Mouse (Mus musculus) lung, embryonic 14.5 days (tissue): Measurements from ENCODE around the gene Hist1h2bq. TPM values are rescaled to one million over a fixed set of nuclear protein-coding genes. Genes with fewer than 3 reads are reported as not detected.
"Not testable (repeated sequence)": the region's sequence is repeated elsewhere in the genome, so short reads cannot be mapped to it uniquely, and the experiment has no call there.

Experiments used
- ATAC-seq: fragments of 200-750 bp; cut with Nextera tagmentation; 2 replicates; pipeline ENCODE4 v1.8.0; 2017; ENCODE audit warnings: mild to moderate bottlenecking, moderate TSS enrichment, moderate library complexity; ENCODE audit not compliant: insufficient read depth
- DNase-seq: peaks from one replicate; pipeline ENCODE4 v3.0.0-alpha.2; 2015
- H3K27ac ChIP-seq: fragments of 300-500 bp; sonication (generic); 2 replicates; pipeline ENCODE4 v1.5.1; 2014; ENCODE audit warnings: low read depth, mild to moderate bottlenecking, moderate library complexity
- H3K27me3 ChIP-seq: fragments of 300-500 bp; sonication (generic); 2 replicates; pipeline ENCODE4 v1.6.1; 2014; ENCODE audit warnings: low read length, control low read depth; ENCODE audit not compliant: insufficient read depth
- H3K36me3 ChIP-seq: fragments of 300-500 bp; sonication (generic); 2 replicates; pipeline ENCODE4 v1.6.1; 2014; ENCODE audit warnings: control low read depth; ENCODE audit not compliant: insufficient read depth
- H3K4me1 ChIP-seq: fragments of 300-500 bp; sonication (generic); 2 replicates; pipeline ENCODE4 v1.6.1; 2014; ENCODE audit warnings: antibody characterized with exemption, control low read depth; ENCODE audit not compliant: insufficient read depth
- H3K4me2 ChIP-seq: fragments of 300-500 bp; sonication (generic); 2 replicates; pipeline ENCODE4 v1.6.1; 2014; ENCODE audit warnings: mild to moderate bottlenecking
- H3K4me3 ChIP-seq: fragments of 300-500 bp; sonication (generic); 2 replicates; pipeline ENCODE4 v1.5.1; 2014; ENCODE audit warnings: low read depth, low read length
- H3K9ac ChIP-seq: fragments of 300-500 bp; sonication (generic); 2 replicates; pipeline ENCODE4 v1.6.1; 2014
- H3K9me3 ChIP-seq: fragments of 300-500 bp; sonication (generic); 2 replicates; pipeline ENCODE4 v1.6.1; 2016; ENCODE audit warnings: low read depth, low read length, control low read depth
- CTCF ChIP-seq: IDR thresholded peaks from 2 replicates; pipeline ENCODE4 v1.5.1; 2016; ENCODE audit warnings: antibody characterized with exemption, low read depth
- WGBS: fragments of 180-500 bp; shearing (Covaris S2); extraction: QIAGEN DNeasy Blood & Tissue Kit; methylation state at CpG from one replicate; pipeline ENCODE4 v1.1.7; 2014; 5-methylcytosine and 5-hydroxymethylcytosine counted together
- polyA plus RNA-seq: library from polyadenylated mRNA; unstranded; fragments of >200 nt; fragmentation: Nextera tagmentation; extraction: Ambion mirVana; gene quantifications from 2 replicates; pipeline ENCODE4 v1.2.1, GENCODE M21; 2014

Hist1h2bq gene
- polyA plus RNA-seq, 1 experiment from 2014 or later: 24.4 TPM

DNA sequence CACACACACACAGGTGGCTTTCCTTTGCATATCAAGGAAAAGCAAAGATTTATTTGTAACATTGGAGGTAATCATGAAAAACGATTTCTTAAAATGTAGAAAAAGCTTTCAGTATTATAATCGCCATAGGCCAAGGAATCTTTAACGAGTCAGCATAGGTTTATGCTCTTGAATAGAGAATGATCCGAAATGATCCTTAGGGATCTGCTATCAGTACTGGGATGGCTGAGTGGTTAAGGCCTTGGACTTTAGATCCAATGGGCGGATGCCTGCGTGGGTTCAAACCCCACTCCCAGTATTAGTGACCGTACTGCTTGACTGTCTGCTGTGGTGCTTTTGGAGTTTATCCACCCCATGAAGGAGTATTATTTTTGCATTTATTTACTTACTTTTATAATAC lies 14.4 kb downstream of the Hist1h2bq start:
- WGBS: 88% methylated on average over 7 of the region's 7 CpGs
- Histone ChIP-seq H3K4me2 (no peak overlapping the region), H3K27ac (no peak overlapping the region), H3K9ac (no peak overlapping the region), H3K4me3 (no peak overlapping the region), H3K36me3 (no peaks in the 10 kb centered on the region), H3K27me3 (no peaks in the 10 kb centered on the region), H3K9me3 (no peaks in the 10 kb centered on the region), H3K4me1 (no peaks in the 10 kb centered on the region)
- DNase-seq: no peak
- no peak for ATAC-seq
- no peak for TF ChIP-seq CTCF

DNA sequence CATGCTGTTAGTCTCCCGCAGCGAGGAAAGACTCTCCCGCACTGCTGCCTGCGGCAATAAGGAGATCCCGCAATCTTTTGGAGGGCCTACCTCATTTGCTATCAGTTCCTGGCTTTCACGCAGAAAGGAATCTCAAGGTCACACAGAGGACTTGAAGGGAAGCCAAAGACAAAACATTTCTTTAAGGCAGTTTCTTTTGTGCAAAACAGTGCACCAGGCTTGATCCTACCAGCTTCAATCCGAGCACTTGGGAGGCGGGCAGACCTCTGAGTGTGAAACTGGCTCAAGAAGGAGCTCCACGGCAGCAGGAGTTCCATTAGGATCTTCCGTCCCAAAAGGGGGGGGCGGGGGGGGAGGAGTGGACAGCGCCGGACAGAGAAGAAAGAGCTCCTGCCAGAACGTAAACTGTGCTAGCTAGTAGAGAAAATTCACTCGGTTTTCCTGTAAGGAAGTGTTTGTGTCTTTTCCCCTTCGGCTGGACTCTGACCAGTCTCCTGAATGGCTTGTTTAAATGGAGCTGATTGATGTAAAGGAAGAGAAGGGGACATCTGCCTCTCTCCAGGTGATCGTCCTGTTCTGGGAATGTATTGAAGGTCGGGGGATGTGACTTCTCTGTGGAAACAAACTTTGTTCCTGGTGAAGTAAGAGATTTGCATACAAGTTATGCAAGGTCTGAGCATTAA lies 19.3 kb downstream of the Hist1h2bq start:
- Histone ChIP-seq H3K27ac (peak overlapping the region; percentile 78), H3K4me3 (peak overlapping the region; percentile 20)

DNA sequence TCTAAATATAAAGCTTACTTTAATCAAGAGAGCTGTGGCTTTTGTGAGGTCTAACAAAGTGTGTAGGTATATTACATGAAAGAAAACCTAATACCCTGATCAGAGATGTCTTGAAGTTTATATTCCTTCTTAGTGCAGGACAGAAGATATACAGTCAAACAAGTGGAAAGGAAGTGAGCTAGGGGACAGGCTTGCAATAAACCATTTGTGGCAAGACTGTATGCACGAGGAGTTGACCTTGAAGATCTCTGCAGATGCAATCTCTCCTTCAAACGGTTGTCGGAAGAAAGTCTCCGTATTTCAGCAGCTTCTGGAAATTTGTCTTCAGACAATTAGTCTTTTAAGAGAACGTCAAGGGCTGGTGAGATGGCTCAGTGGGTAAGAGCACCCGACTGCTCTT lies 20.1 kb downstream of the Hist1h2bq start:
- Histone ChIP-seq H3K27me3 (no peaks in the 10 kb centered on the region), H3K27ac (0 out of 2 replicates have a peak overlapping the region, but pooled peaks have one; percentile 16), H3K9me3 (no peaks in the 10 kb centered on the region), H3K4me3 (no peak overlapping the region), H3K4me2 (no peak overlapping the region), H3K4me1 (peaks cover 13% of the 10 kb centered on the region; the same call in 1 of the 2 replicates), H3K9ac (no peak overlapping the region), H3K36me3 (no peaks in the 10 kb centered on the region)
- no peak for TF ChIP-seq CTCF
- DNase-seq: no peak
- 54% methylated on average over 6 of the region's 6 CpGs for WGBS
- no peak for ATAC-seq

More for the DNA sequence above, 19.3 kb downstream of the Hist1h2bq start:
- Histone ChIP-seq H3K36me3 (no peaks in the 10 kb centered on the region), H3K27me3 (no peaks in the 10 kb centered on the region), H3K9ac (peak overlapping the region; percentile 24), H3K4me1 (peaks cover 11% of the 10 kb centered on the region; the same call in 1 of the 2 replicates), H3K4me2 (peak overlapping the region; percentile 52), H3K9me3 (no peaks in the 10 kb centered on the region)
- no peak for ATAC-seq
- 9% methylated on average over 18 of the region's 18 CpGs for WGBS
- no peak for TF ChIP-seq CTCF
- DNase-seq: peak; percentile 66

DNA sequence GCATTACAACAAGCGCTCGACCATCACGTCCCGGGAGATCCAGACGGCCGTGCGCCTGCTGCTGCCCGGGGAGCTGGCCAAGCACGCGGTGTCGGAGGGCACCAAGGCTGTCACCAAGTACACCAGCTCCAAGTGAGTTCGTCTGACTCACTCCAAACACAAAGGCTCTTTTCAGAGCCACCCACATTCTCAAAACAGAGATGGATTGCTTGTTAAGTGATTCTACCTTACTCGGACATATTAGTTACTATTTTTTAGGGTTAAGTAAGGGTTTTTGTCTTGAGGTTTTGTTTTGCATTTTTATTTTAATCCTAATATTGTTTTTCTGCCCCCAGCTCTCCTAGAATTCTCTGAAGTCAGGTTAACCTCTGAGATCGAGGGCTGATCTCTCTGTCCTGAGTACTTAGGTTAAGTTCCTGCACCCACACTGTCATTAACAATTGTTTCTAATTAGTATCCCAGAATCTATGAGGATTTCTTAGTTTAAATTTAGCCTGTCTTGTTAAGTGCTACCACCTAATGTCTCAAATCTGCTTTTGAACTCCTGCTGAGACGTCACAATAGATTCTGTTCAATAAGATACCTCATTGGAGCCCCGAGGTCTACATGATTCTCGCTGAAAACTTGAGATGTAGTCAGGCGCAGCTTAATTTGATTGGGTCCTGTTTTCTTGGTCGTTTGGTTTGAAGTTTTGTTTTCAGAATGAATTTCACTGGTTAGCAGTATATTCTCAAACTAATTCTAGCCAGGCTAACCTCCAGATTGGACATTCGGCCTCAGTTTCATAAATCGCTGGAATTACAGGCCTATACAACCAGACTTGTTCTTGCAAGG lies 22.0 kb downstream of the Hist1h2bq start:
- peak overlapping the region; percentile 24 for H3K4me3 ChIP-seq
- H3K27ac ChIP-seq: peak overlapping the region; percentile 90
- peak overlapping the region; percentile 57 for H3K4me2 ChIP-seq
- peak overlapping the region; percentile 58 for H3K9ac ChIP-seq
- no peaks in the 10 kb centered on the region for H3K36me3 ChIP-seq
- DNase-seq: peak; percentile 56
- no peaks in the 10 kb centered on the region for H3K9me3 ChIP-seq
- peak; percentile 19; the same call in 1 of the 2 replicates for ATAC-seq
- TF ChIP-seq CTCF: no peak
- H3K27me3 ChIP-seq: no peaks in the 10 kb centered on the region
- H3K4me1 ChIP-seq: peaks cover 17% of the 10 kb centered on the region; the same call in 1 of the 2 replicates
- WGBS: 19% methylated on average over 13 of the region's 21 CpGs

DNA sequence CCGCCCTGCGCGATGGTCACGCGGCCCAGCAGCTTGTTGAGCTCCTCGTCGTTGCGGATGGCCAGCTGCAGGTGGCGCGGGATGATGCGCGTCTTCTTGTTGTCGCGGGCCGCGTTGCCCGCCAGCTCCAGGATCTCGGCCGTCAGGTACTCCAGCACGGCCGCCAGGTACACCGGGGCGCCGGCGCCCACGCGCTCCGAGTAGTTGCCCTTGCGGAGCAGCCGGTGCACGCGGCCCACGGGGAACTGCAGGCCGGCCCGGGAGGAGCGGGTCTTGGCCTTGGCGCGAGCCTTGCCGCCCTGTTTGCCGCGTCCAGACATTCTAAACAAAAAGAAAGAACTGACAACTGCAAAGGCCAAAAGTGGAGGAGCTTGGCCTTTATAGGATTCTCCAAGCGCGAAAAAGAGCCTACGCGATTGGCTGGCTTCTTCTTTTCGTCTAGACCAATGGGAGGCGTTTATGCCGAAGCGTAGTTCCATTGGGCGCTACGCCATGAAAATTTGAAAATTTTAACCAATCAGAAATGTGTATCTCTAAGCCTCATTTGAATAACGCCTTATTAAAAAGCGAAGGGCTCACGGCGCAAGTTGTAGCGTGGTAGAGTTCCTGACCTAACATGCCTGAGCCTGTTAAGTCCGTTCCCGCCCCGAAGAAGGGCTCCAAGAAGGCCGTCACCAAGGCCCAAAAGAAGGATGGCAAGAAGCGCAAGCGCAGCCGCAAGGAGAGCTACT lies 22.9 kb downstream of the Hist1h2bq start, which contains the start of the genes Hist1h2an and Hist1h2bp:
Gene Hist1h2an (minus strand): TSS at position 320 of the 731 bp plus-strand sequence.
Gene Hist1h2bp (plus strand): TSS at position 563 of the 731 bp plus-strand sequence.
- H3K27ac ChIP-seq: peak within 1 kb of the TSS; percentile 100
- H3K27me3 ChIP-seq, H3K9me3 ChIP-seq, H3K36me3 ChIP-seq: not testable (repeated sequence)
- H3K4me1 ChIP-seq: peaks cover 17% of the 10 kb centered on the region; the same call in 1 of the 2 replicates
- ATAC-seq: peak; percentile 92
- H3K4me3 ChIP-seq: peak within 1 kb of the TSS; percentile 34
- H3K9ac ChIP-seq: peak within 1 kb of the TSS; percentile 61
- peak within 1 kb of the TSS; percentile 64 for H3K4me2 ChIP-seq
- WGBS: under 1% methylated on average over 35 of the region's 63 CpGs
- peak; percentile 100 for DNase-seq

DNA sequence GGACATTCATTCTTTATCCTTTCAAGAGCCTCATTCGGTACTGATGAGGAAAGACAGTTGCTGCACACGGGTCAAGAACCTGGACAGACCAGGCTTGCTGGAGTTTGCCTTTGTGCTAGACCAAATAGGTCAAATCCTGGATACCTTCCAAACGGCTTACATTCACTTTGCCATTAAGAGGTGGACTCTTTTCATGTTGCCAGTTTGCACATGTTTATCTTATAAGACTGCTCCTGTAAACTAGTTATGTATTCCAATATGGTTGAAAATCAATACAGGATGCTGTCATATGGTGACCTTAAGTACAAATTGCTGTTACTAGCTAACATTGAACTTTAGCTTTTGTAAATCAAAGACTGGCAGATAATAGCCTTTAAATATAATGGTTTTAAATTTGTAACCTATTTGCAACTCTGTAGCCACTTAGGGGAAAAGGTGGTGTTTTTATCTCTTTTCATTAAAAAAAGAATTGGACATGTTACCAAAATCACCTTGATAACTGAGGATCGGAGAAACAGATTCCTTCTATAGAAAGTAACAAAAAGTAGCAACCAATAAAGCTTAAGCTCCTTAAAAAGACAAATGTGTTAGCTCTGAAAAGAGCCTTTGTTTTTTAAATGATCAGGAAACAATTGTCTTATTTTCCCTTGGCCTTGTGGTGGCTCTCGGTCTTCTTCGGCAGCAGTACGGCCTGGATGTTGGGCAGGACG lies 23.7 kb downstream of the Hist1h2bq start:
- no peaks in the 10 kb centered on the region for H3K27me3 ChIP-seq
- H3K9ac ChIP-seq: peak overlapping the region; percentile 61
- ATAC-seq (no peak), DNase-seq (peak; percentile 82)
- H3K4me1 ChIP-seq: peaks cover 17% of the 10 kb centered on the region; the same call in 1 of the 2 replicates
- 2% methylated on average over 8 of the region's 8 CpGs for WGBS
- no peaks in the 10 kb centered on the region for H3K9me3 ChIP-seq
- no peaks in the 10 kb centered on the region for H3K36me3 ChIP-seq
- peak overlapping the region; percentile 100 for H3K27ac ChIP-seq
- no peak for TF ChIP-seq CTCF
- H3K4me2 ChIP-seq: peak overlapping the region; percentile 64
- peak overlapping the region; percentile 34 for H3K4me3 ChIP-seq
